Mouse (Mus musculus): Measurements from ENCODE around the gene Cryaa. TPM values are rescaled to one million over a fixed set of nuclear protein-coding genes. Genes with fewer than 3 reads are reported as not detected.
A peak's percentile ranks its signal among the peaks of the same experiment; 100 is the strongest.

Cryaa gene
- polyA plus RNA-seq, 1 experiment from 2014 or later = 0.89 TPM

DNA sequence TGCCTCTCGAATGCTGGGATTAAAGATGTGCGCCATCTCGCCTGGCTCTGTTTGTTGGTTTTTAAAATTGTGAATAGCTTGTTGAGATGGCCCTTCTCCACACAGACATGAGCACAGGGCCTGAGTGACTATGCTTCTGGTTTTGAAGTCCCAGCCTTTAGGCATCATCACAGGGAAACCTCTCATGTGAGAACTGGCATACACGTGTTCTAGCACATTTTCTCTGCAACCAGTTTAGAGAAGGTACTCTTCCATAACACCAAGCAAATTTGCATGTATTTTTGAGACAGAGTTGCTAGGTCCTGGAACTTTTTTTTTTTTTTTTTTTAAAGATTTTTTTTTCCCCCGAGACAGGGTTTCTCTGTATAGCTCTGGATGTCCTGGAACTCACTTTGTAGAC is 20.9 kb upstream of the Cryaa start:
- no peaks in the 10 kb centered on the region for H3K9me3 ChIP-seq (ENCODE audit: control insufficient read depth, low read length)

GRCm38 (mm10) chr17:31657141-31657983 is 20.2 kb upstream of the Cryaa start:
- Histone ChIP-seq H3K9me3 (ENCODE audit: control insufficient read depth, low read length) (no peaks in the 10 kb centered on the region), H3K4me1 (ENCODE audit: control insufficient read depth, insufficient read depth, low read length) (no peaks in the 10 kb centered on the region), H3K4me2 (ENCODE audit: low read depth, low read length) (peak overlapping the region; percentile 66), H3K27ac (replicated peaks; ENCODE audit: low read depth, low read length) (no peak overlapping the region), H3K9ac (ENCODE audit: low read depth, low read length) (peak overlapping the region; percentile 99), H3K27me3 (replicated peaks; ENCODE audit: control insufficient read depth, insufficient read depth, low read length) (no peaks in the 10 kb centered on the region), H3K4me3 (ENCODE audit: low read depth, low read length) (peak overlapping the region; percentile 97), H3K36me3 (ENCODE audit: control insufficient read depth, insufficient read depth, low read length) (peaks cover 43% of the 10 kb centered on the region)
- WGBS = 49% methylated on average over 12 of the region's 12 CpGs
- DNase-seq (ENCODE audit: low spot score) (no peak), ATAC-seq (ENCODE audit: low read depth) (no peak)

More for the DNA sequence above, 20.9 kb upstream of the Cryaa start:
- ATAC-seq (ENCODE audit: low read depth) (no peak), DNase-seq (ENCODE audit: low spot score) (no peak)
- Histone ChIP-seq H3K4me1 (ENCODE audit: control insufficient read depth, insufficient read depth, low read length) (no peaks in the 10 kb centered on the region), H3K36me3 (ENCODE audit: control insufficient read depth, insufficient read depth, low read length) (peaks cover 50% of the 10 kb centered on the region), H3K27ac (replicated peaks; ENCODE audit: low read depth, low read length) (no peak overlapping the region), H3K4me2 (ENCODE audit: low read depth, low read length) (peak overlapping the region; percentile 66; the same call in 1 of the 2 replicates), H3K27me3 (replicated peaks; ENCODE audit: control insufficient read depth, insufficient read depth, low read length) (no peaks in the 10 kb centered on the region), H3K9ac (ENCODE audit: low read depth, low read length) (no peak overlapping the region; the same call in 1 of the 2 replicates), H3K4me3 (ENCODE audit: low read depth, low read length) (no peak overlapping the region)
- 87% methylated on average over 5 of the region's 5 CpGs for WGBS

- H3K9me3 ChIP-seq (ENCODE audit: control insufficient read depth, low read length) = no peaks in the 10 kb centered on the region
- peak overlapping the region; percentile 88 for H3K27ac ChIP-seq (replicated peaks; ENCODE audit: low read depth, low read length)
- under 1% methylated on average over 16 of the region's 27 CpGs for WGBS
- no peaks in the 10 kb centered on the region for H3K27me3 ChIP-seq (replicated peaks; ENCODE audit: control insufficient read depth, insufficient read depth, low read length)
- H3K36me3 ChIP-seq (ENCODE audit: control insufficient read depth, insufficient read depth, low read length) = peaks cover 36% of the 10 kb centered on the region
- H3K9ac ChIP-seq (ENCODE audit: low read depth, low read length) = peak overlapping the region; percentile 99
- H3K4me2 ChIP-seq (ENCODE audit: low read depth, low read length) = peak overlapping the region; percentile 66
- H3K4me1 ChIP-seq (ENCODE audit: control insufficient read depth, insufficient read depth, low read length) = no peaks in the 10 kb centered on the region
- H3K4me3 ChIP-seq (ENCODE audit: low read depth, low read length) = peak overlapping the region; percentile 97
- ATAC-seq (ENCODE audit: low read depth) = no peak
- DNase-seq (ENCODE audit: low spot score) = no peak
Observed at GRCm38 (mm10) chr17:31658136-31658467, 19.5 kb upstream of the Cryaa start.

DNA sequence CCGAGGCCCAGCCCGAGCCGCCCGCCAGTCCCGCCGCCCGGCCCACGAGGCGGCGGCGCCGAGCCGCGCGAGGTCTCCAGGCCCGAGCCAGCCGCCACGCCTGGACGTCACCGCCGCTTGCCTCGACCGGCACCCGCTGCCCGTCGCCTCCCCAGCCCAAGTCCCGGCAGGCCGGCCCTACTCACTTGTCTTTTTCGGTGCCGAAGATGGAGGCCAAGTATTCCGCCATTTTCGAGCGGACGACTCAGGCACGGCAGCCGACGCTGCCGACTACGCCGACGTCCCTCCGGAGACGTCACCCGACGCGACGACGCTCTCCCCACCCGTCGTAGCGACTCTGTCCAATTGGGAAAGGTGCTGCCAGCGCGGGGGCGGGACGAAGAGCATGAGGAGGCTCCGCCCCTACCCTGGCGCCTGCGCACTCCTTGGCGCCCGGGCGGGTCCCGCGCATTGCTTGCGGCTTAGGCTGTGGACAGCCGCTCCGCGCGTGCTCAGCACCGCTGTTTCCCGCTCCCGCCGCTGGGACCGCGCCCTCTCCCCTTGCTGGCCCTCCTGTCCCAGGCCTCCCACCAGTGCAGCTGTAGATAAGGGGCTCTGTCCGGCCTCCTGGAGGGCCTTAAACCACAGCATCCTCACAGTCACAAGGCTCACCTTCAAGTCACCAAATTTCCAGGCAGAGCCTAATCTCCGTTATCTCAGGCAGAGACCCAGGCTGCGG is 19.0 kb upstream of the Cryaa start, which contains the start of gene U2af1:
Gene U2af1, minus strand, starts transcription at position 425 of the 718 bp plus-strand sequence.
- DNase-seq (ENCODE audit: low spot score) (peak; percentile 99), ATAC-seq (ENCODE audit: low read depth) (peak; percentile 98)
- Histone ChIP-seq H3K4me2 (ENCODE audit: low read depth, low read length) (peak within 1 kb of the TSS; percentile 79), H3K4me3 (ENCODE audit: low read depth, low read length) (peak within 1 kb of the TSS; percentile 97), H3K9ac (ENCODE audit: low read depth, low read length) (peak within 1 kb of the TSS; percentile 99), H3K27ac (replicated peaks; ENCODE audit: low read depth, low read length) (peak within 1 kb of the TSS; percentile 88), H3K36me3 (ENCODE audit: control insufficient read depth, insufficient read depth, low read length) (peaks cover 31% of the 10 kb centered on the region), H3K9me3 (ENCODE audit: control insufficient read depth, low read length) (no peaks in the 10 kb centered on the region), H3K27me3 (replicated peaks; ENCODE audit: control insufficient read depth, insufficient read depth, low read length) (no peaks in the 10 kb centered on the region), H3K4me1 (ENCODE audit: control insufficient read depth, insufficient read depth, low read length) (no peaks in the 10 kb centered on the region)
- under 1% methylated on average over 44 of the region's 77 CpGs for WGBS

- ATAC-seq (ENCODE audit: low read depth) = no peak
- Histone ChIP-seq H3K27me3 (replicated peaks; ENCODE audit: control insufficient read depth, insufficient read depth, low read length) (no peaks in the 10 kb centered on the region), H3K27ac (replicated peaks; ENCODE audit: low read depth, low read length) (no peak overlapping the region), H3K9me3 (ENCODE audit: control insufficient read depth, low read length) (no peaks in the 10 kb centered on the region), H3K4me3 (ENCODE audit: low read depth, low read length) (no peak overlapping the region), H3K36me3 (ENCODE audit: control insufficient read depth, insufficient read depth, low read length) (peaks cover 9% of the 10 kb centered on the region), H3K4me2 (ENCODE audit: low read depth, low read length) (no peak overlapping the region), H3K9ac (ENCODE audit: low read depth, low read length) (no peak overlapping the region), H3K4me1 (ENCODE audit: control insufficient read depth, insufficient read depth, low read length) (no peaks in the 10 kb centered on the region)
- no peak for DNase-seq (ENCODE audit: low spot score)
- 78% methylated on average over 8 of the region's 8 CpGs for WGBS
Observed at GRCm38 (mm10) chr17:31660661-31661250, 16.9 kb upstream of the Cryaa start.

- ATAC-seq (ENCODE audit: low read depth) (no peak), DNase-seq (ENCODE audit: low spot score) (no peak)
- Histone ChIP-seq H3K36me3 (ENCODE audit: control insufficient read depth, insufficient read depth, low read length) (no peaks in the 10 kb centered on the region), H3K9me3 (ENCODE audit: control insufficient read depth, low read length) (no peaks in the 10 kb centered on the region), H3K9ac (ENCODE audit: low read depth, low read length) (no peak overlapping the region), H3K4me3 (ENCODE audit: low read depth, low read length) (no peak overlapping the region), H3K27ac (replicated peaks; ENCODE audit: low read depth, low read length) (no peak overlapping the region), H3K4me2 (ENCODE audit: low read depth, low read length) (no peak overlapping the region), H3K4me1 (ENCODE audit: control insufficient read depth, insufficient read depth, low read length) (no peaks in the 10 kb centered on the region), H3K27me3 (replicated peaks; ENCODE audit: control insufficient read depth, insufficient read depth, low read length) (no peaks in the 10 kb centered on the region)
Observed at GRCm38 (mm10) chr17:31662855-31663254, 14.8 kb upstream of the Cryaa start.

GRCm38 (mm10) chr17:31664760-31665159 is 12.8 kb upstream of the Cryaa start:
- H3K36me3 ChIP-seq (ENCODE audit: control insufficient read depth, insufficient read depth, low read length) = no peaks in the 10 kb centered on the region
- ATAC-seq (ENCODE audit: low read depth) (peak; percentile 83), DNase-seq (ENCODE audit: low spot score) (peak; percentile 86)
- H3K27me3 ChIP-seq (replicated peaks; ENCODE audit: control insufficient read depth, insufficient read depth, low read length) = no peaks in the 10 kb centered on the region
- H3K4me1 ChIP-seq (ENCODE audit: control insufficient read depth, insufficient read depth, low read length) = no peaks in the 10 kb centered on the region
- no peaks in the 10 kb centered on the region for H3K9me3 ChIP-seq (ENCODE audit: control insufficient read depth, low read length)
- no peak overlapping the region for H3K4me3 ChIP-seq (ENCODE audit: low read depth, low read length)
- WGBS = 13% methylated on average over 4 of the region's 4 CpGs
- no peak overlapping the region for H3K9ac ChIP-seq (ENCODE audit: low read depth, low read length)
- H3K4me2 ChIP-seq (ENCODE audit: low read depth, low read length) = no peak overlapping the region
- no peak overlapping the region for H3K27ac ChIP-seq (replicated peaks; ENCODE audit: low read depth, low read length)

GRCm38 (mm10) chr17:31668306-31668705 is 9.3 kb upstream of the Cryaa start:
- Histone ChIP-seq H3K4me3 (ENCODE audit: low read depth, low read length) (no peak overlapping the region), H3K4me2 (ENCODE audit: low read depth, low read length) (no peak overlapping the region), H3K9ac (ENCODE audit: low read depth, low read length) (no peak overlapping the region), H3K9me3 (ENCODE audit: control insufficient read depth, low read length) (no peaks in the 10 kb centered on the region), H3K27ac (replicated peaks; ENCODE audit: low read depth, low read length) (no peak overlapping the region), H3K27me3 (replicated peaks; ENCODE audit: control insufficient read depth, insufficient read depth, low read length) (no peaks in the 10 kb centered on the region), H3K36me3 (ENCODE audit: control insufficient read depth, insufficient read depth, low read length) (no peaks in the 10 kb centered on the region), H3K4me1 (ENCODE audit: control insufficient read depth, insufficient read depth, low read length) (peaks cover 4% of the 10 kb centered on the region; the same call in 1 of the 2 replicates)
- peak; percentile 56; the same call in 1 of the 2 replicates for ATAC-seq (ENCODE audit: low read depth)
- peak; percentile 50 for DNase-seq (ENCODE audit: low spot score)
- 68% methylated on average over 8 of the region's 9 CpGs for WGBS

Data from embryonic facial prominence, embryonic 14.5 days (tissue).